Mouse (Mus musculus): ENCODE measurements around the gene Enpp3. TPM values are rescaled to one million over a fixed set of nuclear protein-coding genes. Genes with fewer than 3 reads are reported as not detected.
A peak's percentile ranks its signal among the peaks of the same experiment; 100 is the strongest.

Gene Enpp3
- polyA plus RNA-seq, 1 experiment: 74.7 TPM

DNA sequence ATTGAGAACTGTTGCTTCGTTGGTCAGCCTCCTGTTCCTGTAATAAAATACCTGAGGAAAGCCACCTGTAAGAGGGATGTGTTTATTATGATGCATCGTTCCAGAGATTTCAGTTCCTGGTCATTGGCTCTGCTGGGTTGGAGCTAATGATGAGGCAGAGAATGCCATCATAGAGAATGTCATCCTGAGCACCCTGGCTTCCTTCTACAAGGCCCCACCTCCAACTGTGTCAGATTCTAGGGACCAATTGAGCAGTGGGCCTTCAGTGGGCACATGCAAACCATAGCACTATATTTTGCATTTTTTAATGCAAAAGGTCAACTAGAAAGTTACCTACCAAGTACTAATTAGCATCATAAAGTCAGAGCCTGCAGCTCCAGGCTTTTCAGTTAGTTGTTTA, 20.5 kb upstream of the Enpp3 start:
- H3K27me3 ChIP-seq (ENCODE audit: control insufficient read depth, insufficient read depth, low read length, poor library complexity, severe bottlenecking): no peaks in the 10 kb centered on the region
- no peak overlapping the region for H3K9ac ChIP-seq (ENCODE audit: low read depth, poor library complexity, severe bottlenecking)
- H3K4me1 ChIP-seq (ENCODE audit: control insufficient read depth, insufficient read depth, low read length): no peaks in the 10 kb centered on the region
- H3K27ac ChIP-seq (ENCODE audit: insufficient read depth, low read length): 0 out of 2 replicates have a peak overlapping the region, but pooled peaks have one; percentile 36
- no peaks in the 10 kb centered on the region for H3K36me3 ChIP-seq (ENCODE audit: control insufficient read depth, insufficient read depth, low read length, poor library complexity, severe bottlenecking)
- no peak for TF ChIP-seq CTCF (IDR thresholded peaks at IDR 0.05; ENCODE audit: low read depth, low read length)
- no peak for TF ChIP-seq EP300 (IDR thresholded peaks at IDR 0.05; ENCODE audit: insufficient read depth, low read depth, low read length)
- no peak for TF ChIP-seq POLR2A (IDR thresholded peaks at IDR 0.05; ENCODE audit: insufficient read depth, low read length)
- no peak overlapping the region for H3K4me3 ChIP-seq (ENCODE audit: low read depth, low read length)
- H3K9me3 ChIP-seq (replicated peaks; ENCODE audit: control insufficient read depth, insufficient read depth, low read length, poor library complexity, severe bottlenecking): peaks cover 7% of the 10 kb centered on the region; the same call in 1 of the 2 replicates

DNA sequence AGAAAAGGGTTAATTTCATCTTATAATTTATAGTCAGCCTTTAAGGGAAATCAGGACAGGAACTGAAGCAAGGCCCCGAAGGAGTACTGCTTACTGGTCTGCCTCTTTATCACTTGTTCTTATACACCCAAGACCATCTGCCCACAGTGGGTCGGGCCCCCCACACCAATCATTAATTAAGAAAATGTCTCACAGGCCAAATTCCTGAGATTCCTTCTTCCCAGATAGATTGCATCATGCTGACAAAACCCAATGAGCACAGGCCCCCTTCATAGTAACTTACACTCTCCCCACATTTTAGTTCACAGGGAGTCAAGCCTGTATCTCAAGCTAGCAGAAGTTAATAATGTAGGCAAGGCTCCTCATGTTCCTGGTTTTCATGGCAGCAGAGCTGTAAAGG, 625 bp downstream of the Enpp3 start:
- Histone ChIP-seq H3K27ac (ENCODE audit: insufficient read depth, low read length) (no peak overlapping the region), H3K9ac (ENCODE audit: low read depth, poor library complexity, severe bottlenecking) (no peak overlapping the region), H3K27me3 (ENCODE audit: control insufficient read depth, insufficient read depth, low read length, poor library complexity, severe bottlenecking) (no peaks in the 10 kb centered on the region), H3K36me3 (ENCODE audit: control insufficient read depth, insufficient read depth, low read length, poor library complexity, severe bottlenecking) (no peaks in the 10 kb centered on the region), H3K4me1 (ENCODE audit: control insufficient read depth, insufficient read depth, low read length) (no peaks in the 10 kb centered on the region), H3K9me3 (replicated peaks; ENCODE audit: control insufficient read depth, insufficient read depth, low read length, poor library complexity, severe bottlenecking) (peaks cover 16% of the 10 kb centered on the region), H3K4me3 (ENCODE audit: low read depth, low read length) (no peak overlapping the region)
- TF ChIP-seq EP300 (IDR thresholded peaks at IDR 0.05; ENCODE audit: insufficient read depth, low read depth, low read length): no peak
- TF ChIP-seq CTCF (IDR thresholded peaks at IDR 0.05; ENCODE audit: low read depth, low read length): no peak
- no peak for TF ChIP-seq POLR2A (IDR thresholded peaks at IDR 0.05; ENCODE audit: insufficient read depth, low read length)

DNA sequence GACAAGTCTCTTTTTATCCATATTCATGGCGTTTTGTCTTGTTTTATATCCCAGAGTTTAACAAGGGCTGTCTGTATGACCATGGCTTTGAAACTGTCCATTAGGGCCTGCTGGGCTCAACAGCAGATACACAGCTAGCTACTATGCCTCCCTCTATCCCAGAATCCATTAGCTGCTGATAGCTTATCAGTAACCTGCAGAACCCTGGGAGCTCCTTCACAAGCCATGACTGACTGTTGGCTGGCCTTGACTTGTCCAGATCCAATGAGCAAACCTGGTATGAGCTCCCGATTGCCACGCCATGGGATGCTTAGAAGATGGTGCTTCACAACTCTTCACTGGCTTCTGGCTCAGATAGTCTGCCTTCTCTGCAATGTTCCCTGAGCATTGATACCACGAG, 1.8 kb downstream of the Enpp3 start:
- Histone ChIP-seq H3K9me3 (replicated peaks; ENCODE audit: control insufficient read depth, insufficient read depth, low read length, poor library complexity, severe bottlenecking) (peaks cover 16% of the 10 kb centered on the region), H3K4me1 (ENCODE audit: control insufficient read depth, insufficient read depth, low read length) (no peaks in the 10 kb centered on the region), H3K4me3 (ENCODE audit: low read depth, low read length) (no peak overlapping the region), H3K9ac (ENCODE audit: low read depth, poor library complexity, severe bottlenecking) (no peak overlapping the region), H3K27ac (ENCODE audit: insufficient read depth, low read length) (no peak overlapping the region), H3K36me3 (ENCODE audit: control insufficient read depth, insufficient read depth, low read length, poor library complexity, severe bottlenecking) (no peaks in the 10 kb centered on the region), H3K27me3 (ENCODE audit: control insufficient read depth, insufficient read depth, low read length, poor library complexity, severe bottlenecking) (no peaks in the 10 kb centered on the region)
- TF ChIP-seq CTCF (IDR thresholded peaks at IDR 0.05; ENCODE audit: low read depth, low read length): no peak
- TF ChIP-seq EP300 (IDR thresholded peaks at IDR 0.05; ENCODE audit: insufficient read depth, low read depth, low read length): no peak
- no peak for TF ChIP-seq POLR2A (IDR thresholded peaks at IDR 0.05; ENCODE audit: insufficient read depth, low read length)

DNA sequence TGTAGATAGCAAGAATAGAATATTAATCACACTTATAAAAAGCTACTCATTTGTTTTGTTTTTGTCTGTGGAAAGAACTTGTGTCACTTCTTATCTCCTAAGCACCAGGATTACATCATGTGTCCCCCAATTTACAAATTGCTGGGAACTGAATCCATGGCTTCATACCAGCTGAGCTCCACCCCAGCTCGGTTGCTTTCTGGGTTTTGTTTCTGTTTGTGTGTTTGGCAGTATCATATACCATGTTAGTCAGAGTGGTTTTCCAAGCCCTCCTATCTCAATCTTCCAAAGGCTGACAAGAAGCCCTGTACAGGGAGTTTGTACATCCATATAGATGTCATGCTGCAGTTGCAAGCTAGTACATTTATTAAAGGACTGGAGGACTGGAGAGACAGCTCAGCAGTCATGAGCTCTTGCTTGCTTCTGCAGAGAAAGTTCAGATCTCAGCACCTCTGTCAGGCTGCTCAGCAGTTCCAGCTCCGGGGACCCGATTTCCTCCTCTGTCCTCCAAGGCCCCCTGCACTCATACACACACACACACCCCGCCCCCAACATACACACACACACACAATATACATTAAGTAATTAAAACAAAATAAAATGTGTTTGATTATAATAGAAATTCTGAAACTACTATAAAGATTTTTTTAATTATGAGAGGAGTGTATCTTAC, 6.1 kb downstream of the Enpp3 start:
- H3K9me3 ChIP-seq (replicated peaks; ENCODE audit: control insufficient read depth, insufficient read depth, low read length, poor library complexity, severe bottlenecking): peaks cover 16% of the 10 kb centered on the region
- TF ChIP-seq EP300 (IDR thresholded peaks at IDR 0.05; ENCODE audit: insufficient read depth, low read depth, low read length) (no peak), POLR2A (IDR thresholded peaks at IDR 0.05; ENCODE audit: insufficient read depth, low read length) (no peak), CTCF (IDR thresholded peaks at IDR 0.05; ENCODE audit: low read depth, low read length) (no peak)
- no peaks in the 10 kb centered on the region for H3K27me3 ChIP-seq (ENCODE audit: control insufficient read depth, insufficient read depth, low read length, poor library complexity, severe bottlenecking)
- H3K36me3 ChIP-seq (ENCODE audit: control insufficient read depth, insufficient read depth, low read length, poor library complexity, severe bottlenecking): peaks cover 8% of the 10 kb centered on the region
- peaks cover 12% of the 10 kb centered on the region for H3K4me1 ChIP-seq (ENCODE audit: control insufficient read depth, insufficient read depth, low read length)
- H3K27ac ChIP-seq (ENCODE audit: insufficient read depth, low read length): peak overlapping the region; percentile 99
- H3K9ac ChIP-seq (ENCODE audit: low read depth, poor library complexity, severe bottlenecking): peak overlapping the region; percentile 83
- no peak overlapping the region for H3K4me3 ChIP-seq (ENCODE audit: low read depth, low read length)

DNA sequence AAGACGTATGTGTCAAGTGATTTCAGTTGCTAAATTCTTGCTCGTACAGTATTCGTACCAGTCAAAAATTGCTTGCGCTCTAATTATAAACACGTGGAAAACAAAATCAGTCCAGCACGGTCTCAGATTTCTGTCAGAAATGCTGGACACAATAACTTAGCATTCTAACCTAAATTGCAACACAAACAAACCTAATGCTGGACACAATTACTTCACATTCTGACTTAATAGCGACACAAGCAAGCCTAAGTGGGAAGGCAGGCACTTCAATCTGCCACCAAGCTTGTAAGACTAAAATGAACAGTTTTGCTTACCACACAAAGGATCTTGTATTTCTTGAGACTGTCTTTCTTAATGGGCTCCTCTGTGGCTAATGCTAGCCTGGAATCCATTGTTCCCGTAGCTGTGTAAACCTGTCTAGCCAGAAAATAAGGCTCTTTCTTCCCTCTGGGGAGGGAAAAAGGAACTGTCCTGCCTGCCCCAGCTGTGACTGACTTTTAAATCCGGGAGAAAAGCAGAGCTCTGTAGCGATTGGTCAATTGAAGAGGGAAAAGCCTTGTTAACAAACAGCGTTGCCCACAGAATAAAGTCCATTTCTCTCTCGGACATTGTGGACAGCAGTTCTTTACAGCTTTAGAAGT, 6.8 kb downstream of the Enpp3 start:
- Histone ChIP-seq H3K4me3 (ENCODE audit: low read depth, low read length) (peak overlapping the region; percentile 42), H3K36me3 (ENCODE audit: control insufficient read depth, insufficient read depth, low read length, poor library complexity, severe bottlenecking) (peaks cover 8% of the 10 kb centered on the region), H3K4me1 (ENCODE audit: control insufficient read depth, insufficient read depth, low read length) (peaks cover 12% of the 10 kb centered on the region), H3K9ac (ENCODE audit: low read depth, poor library complexity, severe bottlenecking) (peak overlapping the region; percentile 83), H3K27ac (ENCODE audit: insufficient read depth, low read length) (peak overlapping the region; percentile 99), H3K9me3 (replicated peaks; ENCODE audit: control insufficient read depth, insufficient read depth, low read length, poor library complexity, severe bottlenecking) (peaks cover 16% of the 10 kb centered on the region), H3K27me3 (ENCODE audit: control insufficient read depth, insufficient read depth, low read length, poor library complexity, severe bottlenecking) (no peaks in the 10 kb centered on the region)
- TF ChIP-seq POLR2A (IDR thresholded peaks at IDR 0.05; ENCODE audit: insufficient read depth, low read length) (no peak), CTCF (IDR thresholded peaks at IDR 0.05; ENCODE audit: low read depth, low read length) (no peak), EP300 (IDR thresholded peaks at IDR 0.05; ENCODE audit: insufficient read depth, low read depth, low read length) (no peak)

Data from ES-Bruce4 (cell line).